Mouse (Mus musculus) fat pad, adult 2 months (tissue): ENCODE data around the gene A730071L15Rik.
A peak's percentile ranks its signal among the peaks of the same experiment; 100 is the strongest.

Source experiments
- DNase-seq: peaks from one replicate; pipeline ENCODE4 v3.0.0-alpha.2; 2011; ENCODE audit warnings: low read depth, low spot score; ENCODE audit errors: extremely low read depth

A730071L15Rik gene

GRCm38 (mm10) chr11:6199410-6200086, at the start of gene A730071L15Rik:
TSS of gene A730071L15Rik (plus strand) at chr11:6200029.
- DNase-seq = no peak

GRCm38 (mm10) chr11:6152864-6153263, 47.0 kb upstream of the A730071L15Rik start:
- DNase-seq = no peak

DNA sequence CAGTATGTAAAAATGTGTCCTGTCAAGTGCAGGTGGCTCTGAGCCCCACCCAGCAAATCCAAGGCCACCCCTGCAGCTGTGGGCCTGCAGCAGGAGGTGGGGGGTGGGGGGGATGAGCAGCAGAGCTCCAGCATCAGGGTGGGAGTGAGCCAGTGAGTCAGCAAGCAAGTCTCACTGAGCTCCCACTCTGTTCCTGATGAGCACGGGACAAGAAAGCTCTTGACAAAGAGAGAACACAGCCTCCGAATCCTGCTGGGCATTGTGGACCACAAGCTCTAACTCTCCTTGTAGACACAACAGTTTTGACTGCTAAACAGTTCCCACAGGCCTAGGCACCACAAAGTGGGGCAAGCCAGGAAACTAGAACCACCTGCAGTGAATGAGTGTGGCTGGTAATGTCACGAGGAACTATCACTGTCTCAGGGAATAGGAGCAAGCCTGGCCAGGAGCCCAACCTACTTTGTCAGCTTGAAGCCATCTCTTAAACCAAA, 45.6 kb upstream of the A730071L15Rik start:
- DNase-seq = no peak

DNA sequence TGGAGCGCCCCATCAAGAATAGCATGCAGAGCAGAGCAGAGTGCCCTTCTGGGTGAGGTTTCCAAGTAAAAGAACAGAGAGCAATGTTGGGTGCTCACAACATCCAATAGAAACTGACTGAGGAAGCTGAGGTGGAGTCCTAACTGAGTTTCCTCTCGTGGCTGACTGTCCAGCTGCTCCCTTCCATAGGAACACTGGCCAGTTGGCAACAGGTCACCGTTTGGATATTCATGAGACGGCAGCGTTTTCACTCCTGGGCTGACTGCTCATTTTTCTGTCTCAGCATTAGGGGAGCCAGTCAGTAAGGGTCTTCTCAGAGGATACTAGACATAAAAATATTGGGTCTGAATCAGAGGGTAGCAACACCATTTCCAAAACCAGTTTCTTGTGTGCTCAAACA, 43.2 kb upstream of the A730071L15Rik start:
- no peak for DNase-seq

- no peak for DNase-seq
Measured at GRCm38 (mm10) chr11:6157119-6157518, 42.7 kb upstream of the A730071L15Rik start.

- DNase-seq = no peak
Measured at GRCm38 (mm10) chr11:6158515-6158914, 41.3 kb upstream of the A730071L15Rik start.

GRCm38 (mm10) chr11:6159704-6160275, 40.0 kb upstream of the A730071L15Rik start:
- DNase-seq = no peak

GRCm38 (mm10) chr11:6160663-6161271, 39.1 kb upstream of the A730071L15Rik start:
- no peak for DNase-seq

DNA sequence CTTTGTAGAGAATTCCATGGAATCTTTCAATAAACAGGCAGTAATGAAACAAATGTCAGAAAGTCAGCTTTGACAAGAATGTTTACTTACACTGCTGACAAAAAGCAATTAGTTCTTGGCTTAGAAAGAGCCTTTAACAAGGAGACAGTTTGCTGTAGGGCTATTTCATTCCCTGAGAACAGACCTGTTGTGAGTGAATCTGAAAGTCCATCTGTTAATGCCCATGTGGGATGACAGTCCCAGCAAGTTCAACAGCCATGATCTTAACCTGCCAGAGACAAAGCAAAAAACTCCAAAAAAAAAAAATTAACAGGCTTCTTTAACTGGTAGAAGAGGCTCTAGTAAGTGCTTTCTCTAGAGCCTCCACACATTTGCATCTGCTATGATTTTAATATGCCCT, 38.3 kb upstream of the A730071L15Rik start:
- DNase-seq = no peak

GRCm38 (mm10) chr11:6163062-6163461, 36.8 kb upstream of the A730071L15Rik start:
- no peak for DNase-seq

GRCm38 (mm10) chr11:6163706-6164105, 36.1 kb upstream of the A730071L15Rik start:
- DNase-seq = no peak

DNA sequence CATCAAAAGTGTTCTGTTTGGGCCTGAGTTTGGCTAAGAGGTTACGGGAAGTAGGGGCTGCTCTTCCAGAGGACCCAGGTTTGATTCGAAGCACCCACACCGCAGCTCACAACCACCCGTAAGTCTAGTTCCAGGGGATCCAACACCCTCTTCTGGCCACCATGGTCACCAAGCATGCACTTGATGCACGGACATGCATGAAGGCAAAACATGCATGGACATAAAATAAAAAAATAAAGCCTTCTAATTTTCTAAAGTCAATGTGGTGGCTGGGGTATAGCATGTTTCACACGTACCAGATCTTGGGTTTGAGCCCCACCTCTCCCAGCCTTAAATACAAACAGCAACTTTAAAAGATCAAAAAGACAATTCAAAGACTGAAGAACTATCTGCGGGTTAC, 35.0 kb upstream of the A730071L15Rik start:
- DNase-seq = no peak

- DNase-seq = peak; percentile 36
Measured at GRCm38 (mm10) chr11:6165391-6166081, 34.3 kb upstream of the A730071L15Rik start.

- DNase-seq = no peak
Measured at GRCm38 (mm10) chr11:6166351-6166750, 33.5 kb upstream of the A730071L15Rik start.

GRCm38 (mm10) chr11:6169041-6169663, 30.7 kb upstream of the A730071L15Rik start:
- DNase-seq = peak; percentile 34

DNA sequence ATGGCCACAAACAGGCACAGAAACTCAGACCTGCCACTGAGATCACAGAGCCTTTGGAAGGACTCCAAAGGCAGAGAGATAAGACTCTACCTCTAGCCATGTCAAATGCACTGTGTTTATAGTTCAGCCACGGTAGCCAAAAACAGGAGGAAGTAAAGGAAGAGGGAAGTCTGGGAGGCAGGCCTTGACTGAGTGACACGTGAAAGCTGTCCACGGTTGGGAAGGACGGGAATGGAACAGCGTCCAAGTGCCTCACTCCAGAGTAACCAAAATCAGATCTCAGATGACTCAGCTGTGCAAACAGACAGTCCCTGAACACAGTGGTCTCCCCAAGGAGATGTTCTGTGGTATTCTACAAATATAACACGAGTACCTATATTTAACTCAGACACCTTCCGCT, 25.1 kb upstream of the A730071L15Rik start:
- DNase-seq = no peak

GRCm38 (mm10) chr11:6175506-6175905, 24.3 kb upstream of the A730071L15Rik start:
- DNase-seq = no peak

DNA sequence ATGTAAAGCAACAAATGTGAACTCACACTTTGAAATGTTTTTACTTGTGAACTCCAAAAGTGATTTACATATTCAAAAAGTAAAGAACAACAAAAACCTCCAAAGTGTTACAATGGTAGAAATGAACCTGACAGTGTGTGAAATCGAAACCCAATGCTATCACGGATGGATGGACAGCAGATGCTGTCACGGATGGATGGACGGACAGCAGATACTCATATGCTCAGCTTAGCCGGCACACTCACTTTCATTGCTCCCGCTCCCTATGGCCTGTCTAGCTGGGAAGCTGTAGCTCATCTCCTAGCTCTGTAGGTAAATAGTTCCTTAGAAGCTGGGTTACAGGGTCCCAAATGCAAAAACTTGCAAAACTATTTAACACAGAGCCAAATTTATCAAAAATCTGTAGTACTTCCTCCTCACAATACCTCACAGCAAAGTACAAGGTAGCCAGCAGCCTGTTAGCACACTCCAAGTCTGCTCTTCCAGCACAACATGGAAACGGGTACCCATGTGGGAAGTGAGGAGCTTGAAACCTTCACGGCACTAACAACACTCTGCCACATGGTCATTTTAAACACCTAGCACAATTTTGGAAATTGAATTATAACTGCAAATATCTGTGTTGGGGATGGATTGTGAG, 21.9 kb upstream of the A730071L15Rik start:
- DNase-seq = no peak

DNA sequence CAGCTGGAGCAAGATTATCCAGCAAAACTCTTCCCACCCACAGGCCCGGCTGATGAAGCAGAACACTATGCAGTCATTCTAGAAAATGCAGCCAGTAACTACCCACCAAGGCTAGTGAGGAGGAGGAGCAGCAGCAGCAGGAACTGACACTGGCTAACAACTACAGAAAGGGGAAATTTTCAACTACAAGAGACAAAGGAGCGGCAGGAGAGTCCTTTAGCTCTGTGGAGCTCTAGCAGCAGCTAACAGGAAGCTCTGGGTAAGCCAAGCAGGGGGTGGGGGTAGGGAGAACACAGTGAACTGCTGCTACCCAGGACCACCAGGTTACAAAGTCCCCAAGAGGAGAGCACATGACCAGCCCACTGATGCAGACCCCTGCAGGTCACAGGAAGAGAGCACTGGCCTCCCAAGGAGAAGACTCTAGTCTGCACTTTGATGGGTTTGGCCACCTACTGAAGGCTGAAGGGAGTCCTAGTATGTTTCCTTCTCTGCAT, 21.1 kb upstream of the A730071L15Rik start:
- DNase-seq = no peak

DNA sequence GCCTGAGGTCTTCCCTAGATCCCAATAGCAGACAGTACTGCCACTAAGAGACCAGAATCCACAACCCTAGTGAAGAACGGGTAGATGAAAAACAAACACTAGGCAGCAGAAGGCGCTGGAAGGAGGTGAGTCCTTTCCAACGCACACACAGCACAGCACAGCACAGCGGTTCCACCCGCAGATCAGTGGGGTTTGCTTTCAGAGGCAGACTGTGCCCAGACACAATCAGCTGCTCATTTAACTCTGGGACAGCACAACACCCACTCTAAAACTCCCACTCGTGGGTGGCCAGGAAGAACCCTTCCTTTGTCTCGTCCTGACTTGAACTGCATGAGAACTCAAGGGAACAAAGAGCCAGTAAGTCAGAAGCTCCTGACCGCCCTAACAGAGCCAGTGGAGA, 20.6 kb upstream of the A730071L15Rik start:
- no peak for DNase-seq
